Mouse (Mus musculus): ENCODE measurements at regions not wholly inside any gene's neighbourhood (a gene's known extent, or its start where the extent isn't known, plus 50 kb on each side); places are given as distances from the start of the nearest gene placed in this dataset.

- 64% methylated on average over 2 of the region's 2 CpGs for WGBS
- no peak overlapping the region for H3K27ac ChIP-seq (ENCODE audit: low read depth, low read length)
- no peak overlapping the region for H3K9ac ChIP-seq (replicated peaks; ENCODE audit: low read depth, low read length)
Observed at GRCm38 (mm10) chr5:118452052-118452451, 108.4 kb upstream of the Med13l start.

DNA sequence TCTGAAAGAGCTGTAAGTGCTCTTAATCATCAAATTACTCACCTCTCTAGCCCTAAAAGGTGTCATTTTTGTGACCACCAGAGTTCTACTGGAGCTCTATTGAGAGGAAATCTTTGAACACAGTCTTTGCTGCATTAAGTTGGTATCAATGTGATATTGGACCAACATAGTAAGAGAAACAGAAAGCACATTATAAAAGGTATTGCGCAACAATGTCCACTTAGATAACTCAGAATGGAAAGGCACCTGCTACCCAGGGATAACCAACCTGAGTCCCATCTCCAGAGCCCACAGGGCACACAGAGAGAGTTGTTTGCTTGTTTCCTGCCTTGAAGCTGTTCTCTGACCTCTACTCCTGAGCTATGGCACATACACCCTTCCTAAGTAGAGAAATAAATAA is 106.4 kb upstream of the Med13l start:
- H3K4me2 ChIP-seq (ENCODE audit: low read depth, low read length): no peak overlapping the region
- H3K27me3 ChIP-seq (ENCODE audit: control insufficient read depth, insufficient read depth, low read length): no peaks in the 10 kb centered on the region
- no peaks in the 10 kb centered on the region for H3K9me3 ChIP-seq (ENCODE audit: control insufficient read depth, low read length)
- no peaks in the 10 kb centered on the region for H3K36me3 ChIP-seq (ENCODE audit: control insufficient read depth, insufficient read depth, low read length)
- H3K4me3 ChIP-seq (ENCODE audit: low read depth, low read length): no peak overlapping the region
- WGBS: 100% methylated on average over 1 of the region's 1 CpGs
- H3K9ac ChIP-seq (replicated peaks; ENCODE audit: low read depth, low read length): no peak overlapping the region
- no peak overlapping the region for H3K27ac ChIP-seq (ENCODE audit: low read depth, low read length)
- peaks cover 6% of the 10 kb centered on the region; the same call in 1 of the 2 replicates for H3K4me1 ChIP-seq (ENCODE audit: control insufficient read depth, insufficient read depth, low read length)
- ATAC-seq (ENCODE audit: low read depth): no peak

More at GRCm38 (mm10) chr5:118452052-118452451, 108.4 kb upstream of the Med13l start:
- Histone ChIP-seq H3K36me3 (ENCODE audit: control insufficient read depth, insufficient read depth, low read length) (no peaks in the 10 kb centered on the region), H3K9me3 (ENCODE audit: control insufficient read depth, low read length) (no peaks in the 10 kb centered on the region), H3K4me1 (ENCODE audit: control insufficient read depth, insufficient read depth, low read length) (no peaks in the 10 kb centered on the region), H3K4me2 (ENCODE audit: low read depth, low read length) (no peak overlapping the region), H3K27me3 (ENCODE audit: control insufficient read depth, insufficient read depth, low read length) (no peaks in the 10 kb centered on the region), H3K4me3 (ENCODE audit: low read depth, low read length) (no peak overlapping the region)
- ATAC-seq (ENCODE audit: low read depth): no peak

- H3K4me1 ChIP-seq (ENCODE audit: control insufficient read depth, insufficient read depth, low read length): peaks cover 6% of the 10 kb centered on the region; the same call in 1 of the 2 replicates
- ATAC-seq (ENCODE audit: low read depth): peak; percentile 63; the same call in 1 of the 2 replicates
- WGBS: 2% methylated on average over 16 of the region's 16 CpGs
- no peaks in the 10 kb centered on the region for H3K36me3 ChIP-seq (ENCODE audit: control insufficient read depth, insufficient read depth, low read length)
- H3K4me3 ChIP-seq (ENCODE audit: low read depth, low read length): peak overlapping the region; percentile 3; the same call in 1 of the 2 replicates
- H3K27me3 ChIP-seq (ENCODE audit: control insufficient read depth, insufficient read depth, low read length): no peaks in the 10 kb centered on the region
- H3K4me2 ChIP-seq (ENCODE audit: low read depth, low read length): peak overlapping the region; percentile 40
- no peaks in the 10 kb centered on the region for H3K9me3 ChIP-seq (ENCODE audit: control insufficient read depth, low read length)
- H3K27ac ChIP-seq (ENCODE audit: low read depth, low read length): no peak overlapping the region
- H3K9ac ChIP-seq (replicated peaks; ENCODE audit: low read depth, low read length): no peak overlapping the region
Observed at GRCm38 (mm10) chr5:118458727-118459390, 101.6 kb upstream of the Med13l start.

GRCm38 (mm10) chr5:118459391-118459792 is 101.1 kb upstream of the Med13l start:
- no peak overlapping the region for H3K9ac ChIP-seq (replicated peaks; ENCODE audit: low read depth, low read length)
- H3K9me3 ChIP-seq (ENCODE audit: control insufficient read depth, low read length): no peaks in the 10 kb centered on the region
- WGBS: 1% methylated on average over 12 of the region's 12 CpGs
- ATAC-seq (ENCODE audit: low read depth): peak; percentile 78; the same call in 1 of the 2 replicates
- H3K36me3 ChIP-seq (ENCODE audit: control insufficient read depth, insufficient read depth, low read length): no peaks in the 10 kb centered on the region
- H3K27ac ChIP-seq (ENCODE audit: low read depth, low read length): no peak overlapping the region
- H3K4me1 ChIP-seq (ENCODE audit: control insufficient read depth, insufficient read depth, low read length): peaks cover 6% of the 10 kb centered on the region; the same call in 1 of the 2 replicates
- no peak overlapping the region for H3K4me3 ChIP-seq (ENCODE audit: low read depth, low read length)
- H3K27me3 ChIP-seq (ENCODE audit: control insufficient read depth, insufficient read depth, low read length): no peaks in the 10 kb centered on the region
- H3K4me2 ChIP-seq (ENCODE audit: low read depth, low read length): peak overlapping the region; percentile 40; the same call in 1 of the 2 replicates

DNA sequence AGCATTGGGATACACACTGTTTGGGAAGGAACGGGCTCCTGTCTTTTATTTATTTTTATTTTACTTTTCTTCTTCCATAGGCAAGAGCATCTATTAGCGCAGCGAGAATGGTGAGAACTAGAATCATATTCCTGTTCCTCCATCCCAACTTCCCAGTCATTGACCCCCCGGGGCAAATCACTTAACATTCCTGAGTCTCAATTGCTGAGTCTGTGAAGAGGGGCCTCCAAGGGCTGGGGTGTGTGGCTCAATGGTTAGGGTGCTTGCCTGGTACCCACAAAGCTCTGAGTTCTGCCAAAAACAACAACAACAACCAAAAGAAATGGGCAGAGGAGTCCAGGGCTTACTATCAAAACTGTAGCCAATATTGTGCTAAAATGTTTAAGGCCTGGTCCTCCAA is 98.5 kb upstream of the Med13l start:
- Histone ChIP-seq H3K9ac (replicated peaks; ENCODE audit: low read depth, low read length) (no peak overlapping the region), H3K27ac (ENCODE audit: low read depth, low read length) (no peak overlapping the region), H3K9me3 (ENCODE audit: control insufficient read depth, low read length) (no peaks in the 10 kb centered on the region), H3K36me3 (ENCODE audit: control insufficient read depth, insufficient read depth, low read length) (no peaks in the 10 kb centered on the region), H3K27me3 (ENCODE audit: control insufficient read depth, insufficient read depth, low read length) (no peaks in the 10 kb centered on the region), H3K4me2 (ENCODE audit: low read depth, low read length) (no peak overlapping the region), H3K4me1 (ENCODE audit: control insufficient read depth, insufficient read depth, low read length) (peaks cover 14% of the 10 kb centered on the region; the same call in 1 of the 2 replicates), H3K4me3 (ENCODE audit: low read depth, low read length) (no peak overlapping the region)
- ATAC-seq (ENCODE audit: low read depth): no peak
- 62% methylated on average over 4 of the region's 4 CpGs for WGBS

GRCm38 (mm10) chr5:118464931-118465801 is 95.3 kb upstream of the Med13l start:
- Histone ChIP-seq H3K4me3 (ENCODE audit: low read depth, low read length) (no peak overlapping the region), H3K27me3 (ENCODE audit: control insufficient read depth, insufficient read depth, low read length) (no peaks in the 10 kb centered on the region), H3K4me1 (ENCODE audit: control insufficient read depth, insufficient read depth, low read length) (peaks cover 8% of the 10 kb centered on the region; the same call in 1 of the 2 replicates), H3K27ac (ENCODE audit: low read depth, low read length) (no peak overlapping the region), H3K9me3 (ENCODE audit: control insufficient read depth, low read length) (no peaks in the 10 kb centered on the region), H3K9ac (replicated peaks; ENCODE audit: low read depth, low read length) (peak overlapping the region; percentile 35; the same call in 1 of the 2 replicates), H3K36me3 (ENCODE audit: control insufficient read depth, insufficient read depth, low read length) (no peaks in the 10 kb centered on the region), H3K4me2 (ENCODE audit: low read depth, low read length) (peak overlapping the region; percentile 44)
- peak; percentile 41; the same call in 1 of the 2 replicates for ATAC-seq (ENCODE audit: low read depth)
- WGBS: 7% methylated on average over 21 of the region's 22 CpGs

DNA sequence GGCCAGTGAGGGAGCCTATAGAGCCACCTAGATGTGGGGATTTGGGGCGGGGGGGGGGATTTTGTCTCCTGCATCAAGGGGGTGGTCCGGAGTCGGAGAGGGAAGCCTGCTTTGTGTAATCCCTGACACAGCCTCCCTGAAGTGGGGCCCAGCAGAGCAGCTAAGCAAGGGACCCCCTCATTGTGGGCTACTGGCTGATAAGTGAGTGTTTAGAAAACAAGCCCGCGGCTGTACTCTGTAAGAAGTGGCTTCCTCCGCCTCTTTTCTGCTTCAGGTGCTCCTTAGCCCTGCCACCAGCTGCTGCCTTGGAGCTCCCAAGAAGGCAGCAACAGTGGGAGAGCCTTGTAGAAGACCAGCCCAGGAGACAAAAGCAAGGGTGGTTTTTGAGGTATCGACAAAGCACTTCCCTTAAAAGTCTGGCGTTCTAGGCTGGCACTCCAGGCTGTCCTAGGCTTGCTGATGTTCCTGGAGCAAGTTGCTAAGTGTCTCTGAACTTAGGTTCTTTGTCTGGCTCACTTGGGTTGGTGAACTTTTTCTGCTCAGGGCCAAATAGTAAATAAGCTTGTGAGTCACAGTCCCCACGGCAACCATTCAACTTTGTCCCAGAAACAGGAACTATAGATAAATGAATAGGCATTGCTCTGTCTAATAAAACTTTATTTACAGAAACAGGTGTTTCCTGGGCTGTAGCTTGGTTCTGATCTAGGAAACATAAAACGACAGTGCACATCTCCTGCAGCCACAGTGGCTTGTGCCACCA is 94.3 kb upstream of the Med13l start:
- H3K36me3 ChIP-seq (ENCODE audit: control insufficient read depth, insufficient read depth, low read length): no peaks in the 10 kb centered on the region
- no peaks in the 10 kb centered on the region for H3K9me3 ChIP-seq (ENCODE audit: control insufficient read depth, low read length)
- H3K27ac ChIP-seq (ENCODE audit: low read depth, low read length): no peak overlapping the region
- H3K4me1 ChIP-seq (ENCODE audit: control insufficient read depth, insufficient read depth, low read length): peaks cover 8% of the 10 kb centered on the region; the same call in 1 of the 2 replicates
- ATAC-seq (ENCODE audit: low read depth): no peak
- peak overlapping the region; percentile 44 for H3K4me2 ChIP-seq (ENCODE audit: low read depth, low read length)
- H3K9ac ChIP-seq (replicated peaks; ENCODE audit: low read depth, low read length): peak overlapping the region; percentile 35; the same call in 1 of the 2 replicates
- no peak overlapping the region for H3K4me3 ChIP-seq (ENCODE audit: low read depth, low read length)
- no peaks in the 10 kb centered on the region for H3K27me3 ChIP-seq (ENCODE audit: control insufficient read depth, insufficient read depth, low read length)
- WGBS: 18% methylated on average over 10 of the region's 10 CpGs

DNA sequence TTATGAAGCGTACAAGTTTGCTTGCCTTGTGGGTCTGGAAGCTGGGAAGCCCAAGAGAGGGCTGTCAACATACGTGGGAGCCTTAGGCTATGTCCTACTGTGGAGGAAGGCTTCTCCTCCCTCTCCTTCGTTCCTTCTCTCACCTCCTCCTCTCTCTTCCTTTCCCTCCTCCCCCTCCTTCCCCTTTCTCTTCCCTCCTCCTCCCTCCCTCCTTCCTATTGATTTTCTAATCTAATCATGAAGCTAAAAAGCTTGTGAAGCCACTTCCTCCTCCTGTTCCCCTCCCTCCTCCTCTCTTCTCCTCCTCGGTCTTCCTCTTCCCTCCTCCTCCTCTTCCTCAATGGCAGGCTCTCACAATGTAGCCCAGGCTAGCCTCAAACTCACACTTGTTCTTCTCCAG is 91.7 kb upstream of the Med13l start:
- Histone ChIP-seq H3K4me2 (ENCODE audit: low read depth, low read length) (no peak overlapping the region), H3K4me1 (ENCODE audit: control insufficient read depth, insufficient read depth, low read length) (peaks cover 8% of the 10 kb centered on the region; the same call in 1 of the 2 replicates), H3K9me3 (ENCODE audit: control insufficient read depth, low read length) (no peaks in the 10 kb centered on the region), H3K4me3 (ENCODE audit: low read depth, low read length) (no peak overlapping the region), H3K36me3 (ENCODE audit: control insufficient read depth, insufficient read depth, low read length) (no peaks in the 10 kb centered on the region), H3K27ac (ENCODE audit: low read depth, low read length) (no peak overlapping the region), H3K9ac (replicated peaks; ENCODE audit: low read depth, low read length) (no peak overlapping the region), H3K27me3 (ENCODE audit: control insufficient read depth, insufficient read depth, low read length) (no peaks in the 10 kb centered on the region)
- 63% methylated on average over 4 of the region's 4 CpGs for WGBS
- ATAC-seq (ENCODE audit: low read depth): no peak
